Mouse (Mus musculus): ENCODE results near the gene Ctbp2.

The Ctbp2 gene

DNA sequence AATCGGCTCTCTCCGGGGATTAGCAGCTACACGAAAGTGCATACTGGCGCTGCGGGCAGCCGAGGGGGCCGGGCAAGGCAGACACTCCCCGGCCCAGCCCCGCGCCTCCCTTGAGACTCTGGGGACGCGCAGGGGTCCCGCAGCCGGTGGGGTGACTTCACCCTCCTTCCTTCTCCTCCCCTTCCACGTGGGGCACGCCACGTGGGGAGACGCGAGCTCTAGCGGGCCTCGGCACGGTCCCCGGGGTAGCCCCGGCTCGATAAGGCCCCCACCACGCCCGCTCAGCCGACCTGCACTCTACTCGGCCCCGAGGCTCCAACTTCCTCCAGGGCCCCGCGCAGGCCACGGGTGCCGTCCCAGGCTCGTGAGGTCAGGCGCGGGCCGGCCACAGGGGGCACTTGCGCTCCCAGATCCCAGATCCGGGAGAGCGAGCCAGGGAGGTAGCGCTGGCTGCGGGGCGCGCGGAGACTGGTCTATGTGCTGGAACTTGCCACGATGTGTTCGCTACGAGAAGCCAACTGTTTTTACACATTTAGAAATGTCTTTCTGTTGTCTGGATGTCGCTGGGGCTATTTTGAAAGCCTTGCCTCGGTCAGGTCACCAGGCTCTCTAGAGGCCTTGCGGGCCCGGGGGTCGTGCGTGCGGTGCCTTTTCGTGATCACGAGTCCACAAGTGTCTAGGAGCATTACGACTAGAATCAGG, at the start of gene Ctbp2:
Ctbp2 (minus strand) TSS at position 356 of the 702 bp plus-strand sequence.
- POLR2A ChIA-PET = interaction anchor here (0.7 to 1.9 kb wide), 31 partner anchors 9 to 548 kb away, joined by 3 to 68 read pairs (median 5); partner anchors contain the start of genes Oat (in 1 of the 4) and Zranb1 (in 1 of the 4)
- CTCF ChIA-PET = interaction anchor here in 3 of 4 experiments (0.6 to 1.0 kb wide), 5 partner anchors 9 to 105 kb away, joined by 3 to 5 read pairs (median 4); no protein-coding TSS in a partner anchor

DNA sequence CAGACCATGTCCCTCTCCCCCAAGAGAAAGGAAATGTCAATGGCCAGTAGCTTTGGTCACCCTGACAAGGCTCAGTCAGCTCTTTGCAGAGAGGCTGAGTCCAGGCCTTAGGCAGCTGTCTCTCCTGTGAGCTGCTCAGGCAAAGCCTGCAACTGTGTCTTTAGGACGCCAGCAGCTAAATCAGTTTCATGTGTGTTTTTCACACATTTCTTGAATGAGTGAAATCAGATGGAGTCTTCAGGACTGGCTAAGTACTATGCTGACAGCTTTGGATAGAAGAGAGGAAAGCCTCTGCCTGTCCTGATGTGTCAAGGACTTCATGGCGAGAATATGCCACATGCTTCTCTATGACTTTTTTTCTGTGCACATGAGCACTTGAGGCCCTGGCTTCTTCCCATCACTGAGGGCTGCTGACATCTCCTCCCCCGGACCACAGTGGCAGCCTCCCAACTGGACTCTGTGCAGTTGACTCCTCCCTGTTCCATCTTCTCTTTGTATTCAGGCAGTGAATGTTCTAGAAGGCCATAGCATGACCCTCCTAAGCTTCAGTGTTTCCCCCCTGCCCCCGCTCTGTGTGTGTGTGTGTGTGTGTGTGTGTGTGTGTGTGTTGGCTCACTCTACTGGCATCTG, 47.4 kb upstream of the Ctbp2 start:
- CTCF ChIA-PET = interaction anchor here in 1 of 4 experiments (0.8 kb wide), 1 partner anchor 10 kb away, joined by 3 read pairs; no protein-coding TSS in a partner anchor
- POLR2A ChIA-PET = interaction anchor here in 1 of 4 experiments (1.1 kb wide), 1 partner anchor 10 kb away, joined by 3 read pairs; no protein-coding TSS in a partner anchor

GRCm38 (mm10) chr7:133168928-133169327, 44.8 kb upstream of the Ctbp2 start:
- POLR2A ChIA-PET = interaction anchor here in 1 of 4 experiments (1.2 kb wide), 1 partner anchor 56 kb away, joined by 4 read pairs; no protein-coding TSS in a partner anchor
- CTCF ChIA-PET = no interaction called here

DNA sequence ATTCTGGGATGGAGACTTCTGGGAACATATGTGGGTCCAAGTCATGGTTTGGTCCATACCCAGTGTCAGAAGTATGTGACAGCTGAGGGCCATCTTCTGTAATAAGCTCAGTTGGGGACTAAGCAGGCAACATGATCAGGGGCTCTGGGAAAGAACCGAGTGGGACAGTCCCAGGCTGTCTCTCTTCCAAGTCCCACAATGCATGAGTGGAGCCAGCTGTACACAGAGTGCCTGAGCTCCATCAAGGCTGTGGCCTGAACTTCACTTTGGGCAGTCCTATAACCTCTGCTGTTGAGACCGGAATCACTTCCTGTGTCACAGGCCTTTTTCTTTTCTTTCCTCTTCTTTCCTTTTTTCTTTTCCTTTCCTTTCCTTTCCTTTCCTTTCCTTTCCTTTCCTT, 43.7 kb upstream of the Ctbp2 start:
- CTCF ChIA-PET = interaction anchor here in 2 of 4 experiments (1.4 to 1.8 kb wide), 3 partner anchors 13 to 17 kb away, joined by 3 to 9 read pairs (median 4); no protein-coding TSS in a partner anchor
- POLR2A ChIA-PET = interaction anchor here in 1 of 4 experiments (1.0 kb wide), 1 partner anchor 49 kb away, joined by 3 read pairs; no protein-coding TSS in a partner anchor

DNA sequence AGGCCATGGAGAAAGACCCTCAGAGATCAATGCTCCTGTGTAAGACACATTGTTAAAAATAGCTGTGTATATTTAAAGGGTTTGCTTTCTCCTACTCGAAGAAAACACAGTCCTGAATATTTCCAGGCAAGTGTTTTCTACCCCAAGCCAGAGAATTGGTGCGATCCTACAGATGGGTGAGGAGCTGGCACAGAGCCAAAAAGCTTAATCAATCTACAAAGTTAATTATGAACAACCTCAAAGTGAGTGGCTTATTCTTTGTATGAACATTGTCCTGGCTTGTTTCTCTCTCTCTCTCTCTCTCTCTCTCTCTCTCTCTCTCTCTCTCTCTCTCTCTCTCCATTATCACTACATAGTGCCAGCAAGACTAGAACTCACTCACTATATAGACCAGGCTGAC, 40.6 kb upstream of the Ctbp2 start:
- CTCF ChIA-PET = interaction anchor here in 1 of 4 experiments (0.6 kb wide), 1 partner anchor 138 kb away, joined by 5 read pairs; no protein-coding TSS in a partner anchor
- POLR2A ChIA-PET = interaction anchor here in 2 of 4 experiments (0.7 to 1.0 kb wide), 2 partner anchors 9 to 159 kb away, joined by 3 to 5 read pairs; no protein-coding TSS in a partner anchor

DNA sequence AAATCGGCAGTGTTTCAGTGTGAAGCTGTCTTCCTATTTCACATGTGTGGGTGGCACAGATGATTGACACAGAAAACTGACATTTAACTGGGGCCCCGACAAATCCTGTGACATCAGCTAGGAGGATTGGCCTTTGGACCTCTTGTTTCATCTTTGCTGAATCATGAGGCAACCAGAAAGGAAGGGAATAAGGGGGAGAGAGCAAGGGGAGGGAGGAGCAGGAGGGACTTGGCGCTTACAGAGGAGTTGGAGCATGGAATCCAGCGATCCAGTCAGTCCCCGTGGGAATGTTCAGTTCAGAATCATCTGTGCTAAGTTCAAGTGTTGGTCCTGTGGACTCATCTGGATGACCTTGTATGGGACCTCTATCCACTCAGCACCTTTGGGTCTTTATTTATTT, 38.9 kb upstream of the Ctbp2 start:
- ChIA-PET CTCF (no interaction called here), POLR2A (no interaction called here)

GRCm38 (mm10) chr7:133162131-133162530, 38.0 kb upstream of the Ctbp2 start:
- ChIA-PET CTCF (interaction anchor here in 1 of 4 experiments (0.6 kb wide), 1 partner anchor 49 kb away, joined by 3 read pairs; no protein-coding TSS in a partner anchor), POLR2A (interaction anchor here in 1 of 4 experiments (0.5 kb wide), 1 partner anchor 13 kb away, joined by 4 read pairs; no protein-coding TSS in a partner anchor)

DNA sequence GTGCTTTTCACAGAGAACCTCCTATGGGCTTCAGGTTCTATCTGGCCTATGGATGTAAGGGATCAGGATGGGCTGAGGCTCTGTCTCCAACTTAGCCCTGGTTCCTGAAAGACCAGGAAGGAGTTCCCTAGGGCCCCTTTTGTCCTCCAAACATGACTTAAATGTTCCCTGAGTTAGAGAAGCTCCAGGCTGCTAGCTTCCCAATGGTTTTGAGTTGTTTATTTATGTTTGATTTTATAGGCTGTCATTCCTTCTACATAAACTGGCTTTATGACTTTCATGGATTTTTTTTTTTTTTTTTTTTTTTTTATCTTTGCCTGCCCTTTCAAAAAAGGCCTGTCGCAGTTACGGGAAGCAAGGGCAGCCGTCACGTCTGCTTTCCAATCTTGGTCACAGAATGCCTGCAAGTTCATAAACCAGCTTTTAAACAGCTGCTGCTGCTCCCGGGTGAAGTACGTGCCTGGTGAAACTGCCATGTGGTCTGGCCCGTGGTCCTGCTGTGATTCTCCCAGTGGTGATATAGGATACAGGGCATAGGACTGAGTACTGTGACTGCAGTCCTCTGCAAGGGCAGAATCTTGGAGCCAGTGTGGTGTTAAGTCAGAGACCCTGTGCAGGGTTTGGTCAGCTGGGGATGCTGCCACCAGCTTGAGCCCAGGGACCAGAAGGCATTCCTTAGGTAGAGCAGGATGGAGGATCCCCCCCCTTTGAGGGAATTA, 37.4 kb upstream of the Ctbp2 start:
- ChIA-PET CTCF (interaction anchor here in 1 of 4 experiments (0.7 kb wide), 1 partner anchor 163 kb away, joined by 3 read pairs; no protein-coding TSS in a partner anchor), POLR2A (no interaction called here)

- POLR2A ChIA-PET = interaction anchor here in 1 of 4 experiments (0.8 kb wide), 1 partner anchor 59 kb away, joined by 3 read pairs; no protein-coding TSS in a partner anchor
- CTCF ChIA-PET = no interaction called here
These were observed 35.4 kb upstream of the Ctbp2 start for GRCm38 (mm10) chr7:133159519-133159918.

- CTCF ChIA-PET = no interaction called here
- POLR2A ChIA-PET = interaction anchor here in 1 of 4 experiments (0.6 kb wide), 1 partner anchor 1530 kb away, joined by 3 read pairs; no protein-coding TSS in a partner anchor
These were observed 31.5 kb upstream of the Ctbp2 start for GRCm38 (mm10) chr7:133155621-133156020.

GRCm38 (mm10) chr7:133154846-133155245, 30.7 kb upstream of the Ctbp2 start:
- POLR2A ChIA-PET = no interaction called here
- CTCF ChIA-PET = no interaction called here

GRCm38 (mm10) chr7:133139689-133140336, 15.7 kb upstream of the Ctbp2 start:
- POLR2A ChIA-PET = interaction anchor here in 1 of 4 experiments (1.1 kb wide), 1 partner anchor 29 kb away, joined by 4 read pairs; no protein-coding TSS in a partner anchor
- CTCF ChIA-PET = no interaction called here

GRCm38 (mm10) chr7:133133552-133133951, 9.4 kb upstream of the Ctbp2 start:
- CTCF ChIA-PET = interaction anchor here (0.6 to 1.6 kb wide), 18 partner anchors 10 to 1531 kb away, joined by 3 to 13 read pairs (median 3); partner anchors contain the start of gene Ctbp2 (in 2 of the 4)
- POLR2A ChIA-PET = interaction anchor here (0.7 to 2.8 kb wide), 9 partner anchors 10 to 504 kb away, joined by 3 to 12 read pairs (median 4); partner anchors contain the start of genes Fgfr2 (in 2 of the 4), Ctbp2 (in 1 of the 4) and Edrf1 (in 1 of the 4)

DNA sequence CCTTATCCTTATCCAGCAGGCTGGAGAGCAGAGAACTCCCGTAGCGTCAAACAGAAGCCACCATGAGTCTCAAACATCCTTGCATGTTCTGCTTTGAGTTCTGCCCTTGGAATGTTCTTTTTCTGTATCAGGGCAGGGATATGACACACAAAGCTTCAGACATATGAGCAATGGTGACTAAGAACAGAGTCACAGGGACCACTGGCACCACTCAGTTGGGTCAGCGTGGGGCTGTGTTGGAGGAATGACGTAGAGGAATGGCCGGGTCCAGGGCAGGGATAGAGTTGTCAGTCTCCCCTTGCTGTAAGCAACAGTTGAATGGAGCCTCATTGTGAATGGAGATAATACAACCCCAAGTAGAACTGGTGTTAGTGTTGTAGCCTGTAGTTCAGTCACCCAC, 8.5 kb upstream of the Ctbp2 start:
- POLR2A ChIA-PET = interaction anchor here in 2 of 4 experiments (1.2 to 2.7 kb wide), 2 partner anchors 18 to 203 kb away, joined by 4 to 12 read pairs; no protein-coding TSS in a partner anchor
- CTCF ChIA-PET = interaction anchor here in 2 of 4 experiments (1.3 to 1.6 kb wide), 2 partner anchors 49 to 100 kb away, joined by 3 to 9 read pairs; no protein-coding TSS in a partner anchor

- ChIA-PET POLR2A (interaction anchor here in 3 of 4 experiments (0.5 to 1.9 kb wide), 23 partner anchors 9 to 1669 kb away, joined by 3 to 68 read pairs (median 4); partner anchors contain the start of genes Edrf1 (in 1 of the 3) and Oat (in 1 of the 3)), CTCF (no interaction called here)
These were observed 739 bp upstream of the Ctbp2 start for GRCm38 (mm10) chr7:133124701-133125485.

DNA sequence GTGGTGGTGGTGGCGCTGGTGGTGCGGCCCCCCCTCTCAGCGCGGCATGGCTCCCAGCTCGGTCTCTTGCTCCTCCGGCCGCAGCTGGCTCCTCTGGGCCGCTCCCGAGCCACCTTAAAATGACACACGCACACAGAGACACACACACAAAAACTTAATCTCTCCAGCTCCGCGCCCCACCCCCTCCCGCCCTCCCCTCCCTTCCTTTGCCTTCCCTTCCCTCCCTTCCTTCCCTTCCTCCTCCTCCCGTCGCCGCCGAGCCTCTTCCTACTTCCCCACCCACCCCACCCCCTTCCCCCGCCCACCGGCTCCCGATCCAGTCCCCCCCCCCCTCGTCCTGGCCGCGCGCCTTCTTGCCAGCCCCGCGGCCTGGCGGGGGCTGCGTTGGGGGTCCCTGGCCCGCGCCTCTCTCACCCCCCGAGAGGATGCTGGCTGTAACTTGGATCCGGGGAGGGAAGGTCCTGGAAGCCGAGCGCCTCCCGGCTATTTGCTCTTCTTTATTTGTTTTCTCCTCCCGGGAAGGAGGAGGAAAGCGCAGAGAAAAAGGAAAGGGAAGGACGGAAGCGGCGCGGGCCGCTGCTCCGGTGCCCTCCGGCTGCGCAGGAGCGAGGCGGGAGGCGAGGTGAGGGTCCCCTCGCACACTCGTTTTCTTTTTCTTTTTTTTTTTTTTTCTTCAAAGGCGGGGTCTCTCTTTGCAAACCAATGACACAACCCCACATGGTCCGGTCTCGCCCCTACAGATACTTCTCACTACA, 733 bp downstream of the Ctbp2 start, which contains the start of gene Fgfr2:
Fgfr2 (minus strand) TSS at position 107 of the 755 bp plus-strand sequence.
- POLR2A ChIA-PET = interaction anchor here (0.5 to 1.9 kb wide), 49 partner anchors 9 to 547 kb away, joined by 3 to 68 read pairs (median 4); partner anchors contain the start of genes Edrf1 (in 2 of the 4), Oat (in 1 of the 4) and Zranb1 (in 1 of the 4)
- CTCF ChIA-PET = interaction anchor here (0.6 to 1.0 kb wide), 7 partner anchors 10 to 889 kb away, joined by 3 to 5 read pairs (median 4); no protein-coding TSS in a partner anchor
